Mouse (Mus musculus) liver, embryonic 14.5 days (tissue): ENCODE results near the gene Bcl2l2.

Experiments
- CTCF ChIP-seq: IDR thresholded peaks from 2 replicates; pipeline ENCODE4 v1.5.1; 2016; ENCODE audit warnings: antibody characterized with exemption, low read depth, control low read depth
- EP300 ChIP-seq: IDR thresholded peaks from 2 replicates; pipeline ENCODE4 v1.6.1; 2016; ENCODE audit warnings: antibody characterized with exemption, low read depth

GRCm38 (mm10) chr14:54930431-54930830, 47.3 kb downstream of the Bcl2l2 start:
- TF ChIP-seq CTCF (no peak), EP300 (no peak)
